Mouse (Mus musculus): Measurements from ENCODE around the gene Prmt9. TPM values are rescaled to one million over a fixed set of nuclear protein-coding genes. Genes with fewer than 3 reads are reported as not detected.

The Prmt9 gene
- total and polyA plus RNA-seq, 3 experiments: 14.2 to 16.9 (median 14.3) TPM

GRCm38 (mm10) chr8:77526130-77526529 lies 23.1 kb upstream of the Prmt9 start:
- no peak overlapping the region for H3K4me3 ChIP-seq (replicated peaks in 1 of 3; ENCODE audit: low read depth in 2 of 3, low read length in 2 of 3, poor library complexity in 1 of 3)
- DNase-seq (ENCODE audit: extremely low read depth): no peak
- no peaks in the 10 kb centered on the region for H3K4me1 ChIP-seq (ENCODE audit: control insufficient read depth in 1 of 2, insufficient read depth in 2 of 2)
- H3K9ac ChIP-seq (ENCODE audit: insufficient read depth, low read depth): no peak overlapping the region
- H3K27ac ChIP-seq (ENCODE audit: insufficient read depth, low read depth): no peak overlapping the region
- dilution Hi-C loops (cut with MboI; ENCODE audit: extremely low pct_ligation_motif_present, extremely low pct_unique_long_range_greater_than_20kb, low sequenced_read_pairs): no loop called here
- no peak overlapping the region for H3K4me2 ChIP-seq (ENCODE audit: insufficient read depth, low read depth, poor library complexity, severe bottlenecking)
- TF ChIP-seq HCFC1 (IDR thresholded peaks at IDR 0.05; ENCODE audit: low read depth, low read length) (no peak), MYC (IDR thresholded peaks at IDR 0.05; ENCODE audit: low read depth, low read length) (no peak), JUN (IDR thresholded peaks at IDR 0.05; ENCODE audit: insufficient read depth, low read depth, low read length) (no peak), NELFE (IDR thresholded peaks at IDR 0.05; ENCODE audit: low read depth, low read length) (no peak), ZNF384 (IDR thresholded peaks at IDR 0.05; ENCODE audit: low read depth, low read length) (no peak), ETS1 (conservative IDR thresholded peaks at IDR 0.05; ENCODE audit: low read depth, low read length) (no peak), TCF12 (IDR thresholded peaks at IDR 0.05; ENCODE audit: low read depth, low read length) (no peak), ZMIZ1 (IDR thresholded peaks at IDR 0.05; ENCODE audit: low read depth, low read length) (no peak), JUND (conservative IDR thresholded peaks at IDR 0.05; ENCODE audit: low read depth, low read length) (no peak), PAX5 (IDR thresholded peaks at IDR 0.05; ENCODE audit: low read length) (no peak), ELF1 (IDR thresholded peaks at IDR 0.05; ENCODE audit: low read depth, low read length) (no peak), MXI1 (IDR thresholded peaks at IDR 0.05; ENCODE audit: low read depth, low read length) (no peak), KAT2A (IDR thresholded peaks at IDR 0.05; ENCODE audit: insufficient replicate concordance, low read length) (no peak), USF1 (IDR thresholded peaks at IDR 0.05; ENCODE audit: low read depth, low read length) (no peak), CHD2 (IDR thresholded peaks at IDR 0.05; ENCODE audit: low read length) (no peak), E2F4 (IDR thresholded peaks at IDR 0.05; ENCODE audit: insufficient replicate concordance, low read depth, low read length) (no peak), ZKSCAN1 (IDR thresholded peaks at IDR 0.05; ENCODE audit: borderline replicate concordance, low read depth, low read length) (no peak), SMC3 (IDR thresholded peaks at IDR 0.05; ENCODE audit: low read depth, low read length) (no peak), EP300 (IDR thresholded peaks at IDR 0.05; ENCODE audit: low read length) (no peak)
- in situ Hi-C loops (cut with MboI; ENCODE audit: low pct_ligation_motif_present, low pct_unique_long_range_greater_than_20kb, low sequenced_read_pairs): loop anchor here (10.0 kb wide), 1 partner anchor 101 kb away; no protein-coding TSS in a partner anchor
- H3K9me3 ChIP-seq (replicated peaks; ENCODE audit: low read length): no peaks in the 10 kb centered on the region
- H3K79me2 ChIP-seq (replicated peaks; ENCODE audit: control insufficient read depth, extremely low read depth, insufficient read depth, poor library complexity, severe bottlenecking): no peaks in the 10 kb centered on the region
- peaks cover 0 to 24% of the 10 kb centered on the region in 2 experiments for H3K36me3 ChIP-seq (replicated peaks in 1 of 2; ENCODE audit: control insufficient read depth in 1 of 2, insufficient read depth in 1 of 2, low read length in 1 of 2)
- H3K27me3 ChIP-seq (replicated peaks): no peaks in the 10 kb centered on the region

GRCm38 (mm10) chr8:77534358-77534992 lies 14.7 kb upstream of the Prmt9 start:
- TF ChIP-seq USF1 (IDR thresholded peaks at IDR 0.05; ENCODE audit: low read depth, low read length) (peak; percentile 46; the same call in 1 of the 2 replicates), EP300 (IDR thresholded peaks at IDR 0.05; ENCODE audit: low read length) (no peak), BHLHE40 (IDR thresholded peaks at IDR 0.05; ENCODE audit: low read depth, low read length) (peak; percentile 34; the same call in 1 of the 2 replicates), USF2 (conservative IDR thresholded peaks at IDR 0.05; ENCODE audit: low read depth, low read length) (peak; percentile 36)
- H3K27ac ChIP-seq (ENCODE audit: insufficient read depth, low read depth): no peak overlapping the region
- no peaks in the 10 kb centered on the region for H3K27me3 ChIP-seq (replicated peaks)
- dilution Hi-C loops (cut with MboI; ENCODE audit: extremely low pct_ligation_motif_present, extremely low pct_unique_long_range_greater_than_20kb, low sequenced_read_pairs) (no loop called here), in situ Hi-C loops (cut with MboI; ENCODE audit: low pct_ligation_motif_present, low pct_unique_long_range_greater_than_20kb, low sequenced_read_pairs) (no loop called here)
- peaks cover 3 to 11% of the 10 kb centered on the region in 2 experiments; a peak in 2 of 4 replicates for H3K4me1 ChIP-seq (ENCODE audit: control insufficient read depth in 1 of 2, insufficient read depth in 2 of 2)
- no peak overlapping the region for H3K4me2 ChIP-seq (ENCODE audit: insufficient read depth, low read depth, poor library complexity, severe bottlenecking)
- H3K9ac ChIP-seq (ENCODE audit: insufficient read depth, low read depth): no peak overlapping the region
- H3K4me3 ChIP-seq (replicated peaks in 1 of 3; ENCODE audit: low read depth in 2 of 3, low read length in 2 of 3, poor library complexity in 1 of 3): no peak overlapping the region
- no peaks in the 10 kb centered on the region for H3K79me2 ChIP-seq (replicated peaks; ENCODE audit: control insufficient read depth, extremely low read depth, insufficient read depth, poor library complexity, severe bottlenecking)
- H3K36me3 ChIP-seq (replicated peaks in 1 of 2; ENCODE audit: control insufficient read depth in 1 of 2, insufficient read depth in 1 of 2, low read length in 1 of 2): no peaks in the 10 kb centered on the region
- no peaks in the 10 kb centered on the region for H3K9me3 ChIP-seq (replicated peaks; ENCODE audit: low read length)
- DNase-seq (ENCODE audit: extremely low read depth): no peak
